Mouse (Mus musculus) testis, postnatal 14 days (tissue): Measurements from ENCODE around the gene Ccdc57.
A peak's percentile ranks its signal among the peaks of the same experiment; 100 is the strongest.
"Not testable (repeated sequence)": the region's sequence is repeated elsewhere in the genome, so short reads cannot be mapped to it uniquely, and the experiment has no call there.

ENCODE experiments used
- DNase-seq: peaks from one replicate; pipeline ENCODE4 v3.0.0; 2021; ENCODE audit warnings: low spot score

The Ccdc57 gene

GRCm38 (mm10) chr11:120903159-120903850 is 29.4 kb downstream of the Ccdc57 start:
- peak; percentile 72 for DNase-seq

DNA sequence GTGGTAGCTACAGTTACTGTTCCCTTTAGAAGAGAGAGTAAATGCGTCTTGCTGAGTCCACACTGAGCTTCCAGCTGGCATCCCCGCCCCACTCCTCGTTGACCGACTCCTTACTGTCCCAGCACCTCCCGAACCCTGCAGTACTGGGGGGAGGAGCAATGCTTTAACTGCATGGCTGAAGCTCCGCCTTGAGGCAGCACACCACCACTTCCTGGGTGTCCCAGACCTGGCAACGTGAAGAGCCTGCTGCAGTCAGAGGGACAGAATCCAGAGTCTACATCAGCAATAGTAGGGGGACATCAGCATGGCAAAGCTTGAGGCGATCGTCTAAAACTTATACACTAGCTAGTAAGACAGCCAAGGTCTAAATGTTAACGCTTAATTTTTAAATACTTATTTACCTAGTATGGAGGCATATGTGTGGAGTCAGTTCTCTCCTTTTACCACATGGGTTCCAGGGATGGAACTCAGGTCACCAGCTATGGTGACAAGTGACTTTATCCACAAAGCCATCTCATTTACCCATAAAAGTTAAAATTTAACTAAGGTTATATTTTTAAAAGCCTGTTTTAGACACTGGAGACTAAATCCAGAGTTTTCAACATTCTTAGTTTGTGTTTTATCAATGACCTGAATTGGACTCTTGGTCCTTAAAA is 30.1 kb downstream of the Ccdc57 start:
- DNase-seq: peak; percentile 58

DNA sequence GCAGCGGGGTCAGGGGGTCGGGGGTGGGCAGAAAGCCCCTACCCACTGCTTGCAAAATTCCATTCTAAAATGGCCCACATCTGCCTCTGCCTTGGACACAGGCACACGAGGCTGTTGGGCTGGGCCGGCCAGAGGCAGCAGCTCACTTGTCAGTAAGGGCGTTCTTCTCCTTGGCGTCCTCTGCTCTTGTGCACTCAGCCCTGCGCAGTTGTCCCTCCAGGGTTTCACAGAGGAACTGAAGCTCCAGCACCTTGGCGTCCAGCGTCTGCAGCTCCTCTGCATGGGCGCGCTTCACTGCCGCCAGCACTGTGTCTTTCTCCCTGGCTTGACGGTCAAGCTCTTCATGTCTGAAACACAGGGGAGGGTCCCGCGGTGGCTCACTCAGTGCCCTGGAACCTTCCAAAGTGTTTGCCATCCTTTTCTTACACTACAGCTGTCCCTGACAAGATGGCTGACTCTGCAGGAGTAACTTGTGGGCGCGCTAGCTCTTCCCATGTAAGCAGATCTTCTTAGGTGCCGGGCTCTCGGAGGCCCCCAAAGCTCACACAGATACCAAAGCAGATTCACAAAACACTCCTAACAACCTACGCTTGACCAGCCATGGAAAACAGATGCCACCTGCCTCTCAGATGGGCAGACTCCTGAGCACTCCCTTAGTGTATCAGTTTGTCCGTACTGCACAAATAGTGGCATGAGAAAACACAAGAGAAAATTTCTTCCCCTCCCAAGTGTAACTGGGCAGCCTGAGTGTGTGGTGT is 30.8 kb downstream of the Ccdc57 start:
- DNase-seq: no peak

DNA sequence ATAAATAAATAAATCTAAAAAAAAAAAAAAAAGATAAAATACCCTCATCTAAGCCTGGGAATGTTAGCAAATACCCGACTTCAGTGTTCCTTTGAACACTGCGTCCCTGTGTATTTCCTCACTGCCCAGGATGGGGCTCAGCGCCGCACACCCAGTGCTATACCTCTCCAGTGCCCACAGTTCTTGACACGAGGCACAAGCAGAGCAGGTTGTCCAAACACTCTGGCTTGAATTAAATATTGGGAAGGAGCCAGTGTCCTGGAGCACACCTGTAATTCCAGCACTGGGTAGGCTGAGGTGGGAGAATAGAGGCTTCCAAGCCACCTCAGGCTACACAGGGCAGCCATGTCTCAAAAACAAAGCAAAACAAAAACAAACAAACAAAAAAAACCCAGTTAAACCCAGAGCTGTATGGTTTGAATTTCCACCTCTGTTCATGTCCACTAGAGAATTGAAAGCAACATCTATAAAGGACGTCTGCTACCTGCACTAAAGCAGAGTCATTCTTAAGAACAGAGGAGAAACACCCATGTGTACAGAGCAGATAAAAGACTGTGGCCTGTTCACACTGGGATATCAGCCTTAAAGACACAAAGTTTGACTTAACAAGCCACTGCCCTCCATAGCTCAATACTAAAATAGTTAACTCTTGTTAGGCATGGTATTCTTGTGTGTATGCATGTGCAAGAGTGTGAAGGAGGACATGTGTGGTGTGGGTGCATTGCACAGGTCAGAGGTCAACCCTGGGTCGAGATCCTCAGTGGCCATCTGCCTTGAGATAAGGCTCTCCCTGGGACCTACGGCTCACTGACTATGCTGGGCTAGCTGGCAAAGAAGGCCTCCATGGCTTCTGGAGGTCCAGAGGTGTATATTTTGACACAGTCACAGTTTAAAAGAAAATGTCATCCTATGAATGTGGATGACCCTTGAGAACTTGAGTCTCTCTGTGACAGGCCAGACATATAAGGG is 32.1 kb downstream of the Ccdc57 start:
- no peak for DNase-seq

GRCm38 (mm10) chr11:120898114-120898548 is 34.5 kb downstream of the Ccdc57 start:
- DNase-seq: no peak

GRCm38 (mm10) chr11:120895441-120895840 is 37.2 kb downstream of the Ccdc57 start:
- no peak for DNase-seq

DNA sequence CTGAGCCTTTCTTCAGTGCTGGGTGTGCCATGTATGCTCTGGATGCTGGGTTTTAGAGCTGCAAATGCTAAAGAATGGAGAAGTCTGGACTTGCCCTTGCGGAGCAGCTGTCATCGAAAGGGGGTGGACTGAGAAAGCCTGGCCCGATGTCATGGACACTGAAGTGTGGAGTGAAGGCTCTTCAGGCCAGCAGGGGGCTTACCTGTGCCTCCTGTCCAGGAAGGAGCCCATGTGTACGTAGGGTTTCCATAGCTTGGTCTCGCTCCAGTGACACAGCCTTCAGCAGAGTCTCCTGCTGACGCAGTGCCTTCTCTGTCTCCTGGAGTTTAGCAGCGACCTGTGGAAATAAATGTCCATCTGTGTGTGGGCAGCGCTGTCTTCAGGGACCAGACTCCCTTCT is 38.3 kb downstream of the Ccdc57 start:
- DNase-seq: no peak

GRCm38 (mm10) chr11:120889216-120889615 is 43.5 kb downstream of the Ccdc57 start:
- DNase-seq: no peak

DNA sequence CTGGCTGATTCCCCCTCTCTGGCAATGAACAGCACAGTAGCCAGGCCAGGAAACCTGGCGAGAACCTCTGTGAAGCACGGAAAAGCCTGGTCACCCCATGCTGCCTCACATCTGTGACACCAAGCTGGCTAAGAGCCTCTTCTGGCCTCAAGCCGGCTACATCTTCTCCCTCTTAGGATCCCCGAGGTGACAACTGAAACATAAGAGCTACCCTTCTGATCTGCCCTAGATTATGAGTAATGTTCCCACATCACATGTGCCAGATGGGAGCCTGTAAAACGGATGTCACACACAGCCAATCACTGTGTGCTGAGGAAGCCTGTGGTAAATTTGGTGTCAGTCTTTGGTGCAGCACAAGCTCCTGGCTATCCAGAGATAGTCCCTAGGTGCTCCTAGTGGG is 44.0 kb downstream of the Ccdc57 start:
- no peak for DNase-seq

GRCm38 (mm10) chr11:120887502-120887901 is 45.2 kb downstream of the Ccdc57 start:
- no peak for DNase-seq

GRCm38 (mm10) chr11:120886462-120886861 is 46.2 kb downstream of the Ccdc57 start:
- no peak for DNase-seq

- DNase-seq: no peak
Measured at GRCm38 (mm10) chr11:120883601-120884000, 49.1 kb downstream of the Ccdc57 start.

GRCm38 (mm10) chr11:120882931-120883330 is 49.7 kb downstream of the Ccdc57 start:
- no peak for DNase-seq

- DNase-seq: peak; percentile 49
Measured at GRCm38 (mm10) chr11:120873206-120873605, 59.5 kb downstream of the Ccdc57 start.

DNA sequence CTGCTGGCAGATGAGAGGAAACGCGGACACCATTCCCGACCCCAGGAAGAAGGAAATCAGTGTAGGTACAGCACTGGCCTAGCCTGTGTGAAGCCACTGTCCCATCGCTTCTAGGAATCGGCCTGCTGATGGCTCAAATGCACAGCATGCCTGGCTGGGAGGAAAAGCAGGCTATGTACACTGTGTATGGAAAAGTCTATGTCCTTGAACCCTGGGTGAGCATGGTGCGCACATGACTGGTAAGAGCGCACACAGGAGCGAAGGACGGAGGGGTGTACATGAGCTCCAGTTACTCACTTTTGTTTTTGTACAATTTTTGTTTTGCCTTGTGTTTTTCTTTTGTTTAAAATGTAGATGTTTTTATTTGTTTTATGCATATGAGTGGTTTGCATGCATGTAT is 61.2 kb downstream of the Ccdc57 start:
- no peak for DNase-seq

GRCm38 (mm10) chr11:120865816-120866215 is 66.9 kb downstream of the Ccdc57 start:
- DNase-seq: no peak

DNA sequence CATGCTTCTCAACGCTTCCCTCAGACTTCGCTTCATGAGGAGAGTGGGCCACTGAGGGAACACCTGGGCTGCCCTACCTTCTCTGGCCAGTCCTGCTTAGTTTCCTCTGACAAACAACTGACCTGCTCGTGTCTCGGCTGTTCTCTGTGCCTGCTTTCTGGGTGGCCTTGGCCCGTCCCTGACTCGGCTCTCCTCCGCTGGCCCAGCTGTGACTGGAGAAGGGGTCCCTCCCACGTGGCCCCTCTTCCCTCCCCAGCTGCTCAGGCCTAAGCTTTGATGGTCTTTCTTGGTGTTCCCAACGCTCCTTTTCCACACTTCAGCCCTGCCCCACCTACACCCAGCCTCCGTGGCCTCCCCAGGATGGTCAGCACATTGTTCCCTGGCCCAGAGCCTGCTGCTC is 69.9 kb downstream of the Ccdc57 start:
- DNase-seq: peak; percentile 43

DNA sequence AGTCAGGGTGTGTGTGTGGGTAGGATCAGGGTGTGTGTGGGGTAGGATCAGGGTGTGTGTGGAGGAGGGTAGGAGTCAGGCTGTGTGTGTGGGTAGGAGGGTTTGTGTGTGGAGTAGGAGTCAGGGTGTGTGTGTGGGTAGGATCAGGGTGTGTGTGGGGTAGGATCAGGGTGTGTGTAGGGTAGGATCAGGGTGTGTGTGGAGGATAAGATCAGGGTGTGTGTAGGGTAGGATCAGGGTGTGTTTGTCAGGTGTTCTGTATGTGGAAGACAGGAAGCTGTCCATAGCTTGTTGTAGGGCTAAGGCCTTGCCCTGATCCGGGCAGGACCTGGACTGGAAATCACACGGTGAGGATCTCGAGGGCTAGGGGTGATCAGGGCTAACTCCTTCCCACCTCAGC is 76.7 kb downstream of the Ccdc57 start:
- DNase-seq: not testable (repeated sequence)

DNA sequence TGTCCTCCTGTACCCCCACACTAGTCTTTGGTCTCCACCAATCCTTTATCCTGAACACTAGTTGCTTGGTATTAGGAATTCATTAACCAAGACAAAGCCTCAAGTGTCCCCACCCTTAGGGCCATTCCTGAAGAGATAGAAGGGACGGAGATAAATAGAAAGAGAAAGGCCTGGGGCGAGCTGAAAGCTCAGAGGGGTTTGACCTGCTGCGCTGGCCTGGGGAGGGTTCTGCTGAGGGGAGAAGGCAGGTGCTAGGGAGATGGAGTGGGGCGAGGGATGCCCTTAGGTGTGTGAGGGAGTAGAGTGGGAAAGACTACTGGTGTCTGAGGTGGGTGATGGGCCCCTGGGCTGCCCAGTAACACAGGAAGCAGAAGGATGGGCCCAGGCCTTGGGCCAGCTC is 78.9 kb downstream of the Ccdc57 start:
- DNase-seq: no peak

DNA sequence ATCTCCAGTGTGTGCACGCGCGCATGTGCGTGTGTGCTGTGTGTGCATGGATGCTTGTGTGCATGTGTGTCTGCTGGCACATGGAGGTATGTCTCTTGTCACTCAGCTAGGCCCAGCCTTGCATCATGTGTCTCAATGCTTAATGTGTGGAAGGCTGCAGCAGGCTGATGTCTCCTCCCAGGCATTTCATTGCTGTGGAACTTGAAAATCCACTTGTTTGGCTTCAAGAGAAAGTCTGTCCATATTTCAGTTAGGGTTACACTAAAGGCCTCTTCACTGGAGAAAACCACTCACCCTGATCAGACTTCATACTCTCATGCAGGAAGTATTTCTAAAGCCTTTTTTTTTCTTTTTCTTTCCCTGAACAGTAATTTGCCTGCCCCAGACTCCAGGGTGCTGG is 79.5 kb downstream of the Ccdc57 start:
- DNase-seq: no peak

GRCm38 (mm10) chr11:120852083-120852935 is 80.4 kb downstream of the Ccdc57 start:
- DNase-seq: no peak
